21 mouse cellular contexts compared by ENCODE assay signal in genomic region chr19:41374658-41375057, GRCm38 (mm10). TPM values are rescaled to one million over a fixed set of nuclear protein-coding genes. Genes with fewer than 3 reads are reported as not detected.
A peak's percentile ranks its signal among the peaks of the same experiment; 100 is the strongest.
DNase-seq lines count a peak whose midpoint lies in the region; ATAC-seq and TF ChIP-seq lines count a peak whose summit lies in the region.
"Had no signal": no experiment of that assay in that cellular context is flagged by ENCODE, and none has a peak within 500 bp of the region (broad histone marks: within the 10 kb centered on the region; RNA-seq: fewer than 3 reads in every experiment).

No protein-coding gene starts in this region.

- peak; percentile 57 for ATAC-seq in megakaryocyte, adult 5-6 weeks (ENCODE audit: poor library complexity, severe bottlenecking)
- ATAC-seq: activated CD4-positive, CD25-positive, alpha-beta regulatory T cell, adult 4 months; forebrain, embryonic 13.5 days; forebrain, postnatal 0 days; hindbrain, embryonic 16.5 days; inflammation-experienced regulatory T-cells, adult 6 months; Patski had no signal

- WGBS in spleen, adult 2 months, result 81% methylated on average over 5 of the region's 5 CpGs

- TF ChIP-seq POLR2A in spleen, adult 2 months (IDR thresholded peaks at IDR 0.05; ENCODE audit: low read depth, low read length), result no peak

- no peaks in the 10 kb centered on the region for H3K27me3 ChIP-seq in spleen, adult 2 months (ENCODE audit: control insufficient read depth, insufficient read depth, low read length)
- H3K27me3 ChIP-seq: forebrain, embryonic 13.5 days; hindbrain, embryonic 12.5 days; Patski had no signal

- DNase-seq in adrenal gland, adult 2 months, result peak; percentile 59
- no peak for DNase-seq in adrenal gland, postnatal 4 days (ENCODE audit: low spot score in 2 of 2)
- DNase-seq in spleen, adult 2 months (ENCODE audit: low read depth in 1 of 2, low spot score in 2 of 2), result no peak
- no peak for DNase-seq in spleen, adult 12 weeks (ENCODE audit: low spot score)
- DNase-seq in thymus, postnatal 0 days (ENCODE audit: low spot score), result no peak
- DNase-seq in kidney, adult 18-20 months, result no peak
- DNase-seq: forebrain, postnatal 0 days; gastrocnemius, adult 2 months; gastrocnemius, postnatal 25 days; heart, adult 11 months; heart, postnatal 10 days; heart, postnatal 4 days had no signal

- TF ChIP-seq CTCF in spleen, adult 2 months (IDR thresholded peaks at IDR 0.05; ENCODE audit: extremely low read depth, insufficient read depth, insufficient read length, insufficient replicate concordance), result no peak

- H3K27ac ChIP-seq in spleen, adult 2 months (ENCODE audit: insufficient read depth, low read length), result 0 out of 2 replicates have a peak overlapping the region, but pooled peaks have one; percentile 13
- H3K27ac ChIP-seq: embryonic facial prominence, embryonic 10.5 days; forebrain, embryonic 13.5 days; gastrocnemius, adult 2 months; heart, embryonic 10.5 days; hindbrain, embryonic 12.5 days had no signal

- peaks cover 22% of the 10 kb centered on the region for H3K4me1 ChIP-seq in spleen, adult 2 months (ENCODE audit: control insufficient read depth, insufficient read depth, insufficient read length)
- H3K4me1 ChIP-seq: embryonic facial prominence, embryonic 10.5 days; forebrain, embryonic 13.5 days; heart, embryonic 10.5 days; hindbrain, embryonic 12.5 days had no signal

- peaks cover 9% of the 10 kb centered on the region for H3K36me3 ChIP-seq in spleen, adult 2 months (ENCODE audit: control insufficient read depth, insufficient read depth, low read length)
- H3K36me3 ChIP-seq: embryonic facial prominence, embryonic 10.5 days; heart, embryonic 10.5 days; hindbrain, embryonic 12.5 days had no signal

- H3K4me3 ChIP-seq in spleen, adult 2 months (ENCODE audit: extremely low read depth, insufficient read depth, insufficient read length), result no peak overlapping the region
- H3K4me3 ChIP-seq: embryonic facial prominence, embryonic 10.5 days; forebrain, embryonic 13.5 days; gastrocnemius, adult 2 months; heart, embryonic 10.5 days; hindbrain, embryonic 12.5 days had no signal

RNA-seq across cellular contexts. Expression of gene Pik3ap1, which starts 10.2 kb away (rescaled TPM):
- 10 to 100 TPM in 1 of 2 experiments, 1 to 10 TPM in 1; 6.5 to 37.2 TPM for total RNA-seq in adrenal gland, adult 2 months (2021)
- 3.6 and 4.5 TPM in 2 replicates for polyA plus RNA-seq in adrenal gland, adult 2 months (2012; rRNA removed)
- total RNA-seq in adrenal gland, postnatal 4 days (2021), result 1 to 10 TPM; 6.6 to 6.7 TPM
- 40.7 and 45.8 TPM in 2 replicates for polyA plus RNA-seq in spleen, adult 2 months (2012; rRNA removed)
- total RNA-seq in megakaryocyte, adult 5-6 weeks (2015), result 16.8 and 17.9 TPM in 2 replicates
- total RNA-seq in megakaryocyte, adult 5-6 weeks (2017), result 15.3 and 20.4 TPM in 2 replicates
- 3.3 and 3.6 TPM in 2 replicates for polyA plus RNA-seq in thymus, postnatal 0 days (2015; fragmentation: Nextera tagmentation; extraction: Ambion mirVana)
